Mouse (Mus musculus): ENCODE measurements around the gene Tmcc1. TPM values are rescaled to one million over a fixed set of nuclear protein-coding genes. Genes with fewer than 3 reads are reported as not detected.

Tmcc1 gene
- polyA plus RNA-seq, 1 experiment from 2014 or later: 19.4 TPM

GRCm38 (mm10) chr6:115989607-115990006, 203.7 kb downstream of the Tmcc1 start:
- 0 out of 2 replicates have a peak overlapping the region, but pooled peaks have one; percentile 9 for H3K4me3 ChIP-seq
- 73% methylated on average over 4 of the region's 4 CpGs for WGBS
- peaks cover 42% of the 10 kb centered on the region for H3K27me3 ChIP-seq
- H3K36me3 ChIP-seq: no peaks in the 10 kb centered on the region
- ATAC-seq (ENCODE audit: insufficient number of reproducible peaks, insufficient read depth, low FRiP score, low TSS enrichment, low read depth): no peak
- H3K4me2 ChIP-seq: peak overlapping the region; percentile 36
- H3K4me1 ChIP-seq: peaks cover 65% of the 10 kb centered on the region
- H3K27ac ChIP-seq: no peak overlapping the region
- H3K9me3 ChIP-seq: no peaks in the 10 kb centered on the region
- 0 out of 2 replicates have a peak overlapping the region, but pooled peaks have one; percentile 40 for H3K9ac ChIP-seq

- Histone ChIP-seq H3K27me3 (peaks cover 37% of the 10 kb centered on the region), H3K9me3 (no peaks in the 10 kb centered on the region), H3K27ac (no peak overlapping the region), H3K9ac (0 out of 2 replicates have a peak overlapping the region, but pooled peaks have one; percentile 40), H3K36me3 (no peaks in the 10 kb centered on the region), H3K4me3 (0 out of 2 replicates have a peak overlapping the region, but pooled peaks have one; percentile 3), H3K4me1 (peaks cover 65% of the 10 kb centered on the region), H3K4me2 (peak overlapping the region; percentile 36)
- no peak for ATAC-seq (ENCODE audit: insufficient number of reproducible peaks, insufficient read depth, low FRiP score, low TSS enrichment, low read depth)
- 65% methylated on average over 5 of the region's 5 CpGs for WGBS
These were observed 204.3 kb downstream of the Tmcc1 start for GRCm38 (mm10) chr6:115989032-115989431.

- ATAC-seq (ENCODE audit: insufficient number of reproducible peaks, insufficient read depth, low FRiP score, low TSS enrichment, low read depth): no peak
- peaks cover 65% of the 10 kb centered on the region for H3K4me1 ChIP-seq
- H3K27me3 ChIP-seq: peaks cover 18% of the 10 kb centered on the region
- no peaks in the 10 kb centered on the region for H3K36me3 ChIP-seq
- 0 out of 2 replicates have a peak overlapping the region, but pooled peaks have one; percentile 55 for H3K27ac ChIP-seq
- H3K9me3 ChIP-seq: no peaks in the 10 kb centered on the region
- WGBS: 71% methylated on average over 9 of the region's 9 CpGs
- peak overlapping the region; percentile 49 for H3K9ac ChIP-seq
- H3K4me3 ChIP-seq: 0 out of 2 replicates have a peak overlapping the region, but pooled peaks have one; percentile 1
- H3K4me2 ChIP-seq: peak overlapping the region; percentile 41
These were observed 206.1 kb downstream of the Tmcc1 start for GRCm38 (mm10) chr6:115987096-115987747.

DNA sequence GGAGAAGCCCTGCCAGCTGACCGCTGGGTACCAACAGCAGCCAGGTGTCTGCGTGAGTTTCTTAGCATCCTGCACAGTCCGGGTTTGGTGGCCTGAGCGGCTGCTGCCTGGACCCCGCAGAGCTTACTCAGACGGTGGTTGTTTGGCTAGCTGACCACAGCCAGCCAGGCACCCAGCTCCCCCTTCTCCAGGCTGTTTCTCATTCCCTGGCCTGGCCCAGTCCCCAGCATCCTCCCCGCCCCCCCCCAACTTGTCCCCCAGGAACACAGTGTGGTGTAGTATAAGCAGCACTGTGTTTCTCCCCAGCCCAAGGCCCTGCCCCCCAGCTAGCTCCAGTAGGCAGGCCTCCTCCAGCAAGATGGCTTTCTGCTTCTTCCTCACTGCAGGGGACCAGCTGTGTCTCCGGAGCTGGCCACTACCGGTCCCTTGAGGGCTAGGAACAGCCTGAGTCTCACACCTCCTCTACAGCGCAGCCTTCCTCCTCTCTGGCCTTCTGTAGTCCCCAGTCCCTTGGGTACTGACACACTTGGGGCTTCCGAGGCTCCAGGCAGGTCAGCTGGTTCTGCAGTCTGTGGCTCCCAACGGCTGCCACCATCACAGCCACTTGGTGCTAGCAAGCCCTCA, 206.7 kb downstream of the Tmcc1 start:
- Histone ChIP-seq H3K27me3 (peaks cover 12% of the 10 kb centered on the region), H3K9ac (peak overlapping the region; percentile 49), H3K4me1 (peaks cover 62% of the 10 kb centered on the region), H3K9me3 (no peaks in the 10 kb centered on the region), H3K36me3 (no peaks in the 10 kb centered on the region), H3K4me3 (0 out of 2 replicates have a peak overlapping the region, but pooled peaks have one; percentile 1), H3K27ac (peak overlapping the region; percentile 62; the same call in 1 of the 2 replicates), H3K4me2 (peak overlapping the region; percentile 41)
- 51% methylated on average over 12 of the region's 12 CpGs for WGBS
- no peak; the same call in 1 of the 2 replicates for ATAC-seq (ENCODE audit: insufficient number of reproducible peaks, insufficient read depth, low FRiP score, low TSS enrichment, low read depth)

DNA sequence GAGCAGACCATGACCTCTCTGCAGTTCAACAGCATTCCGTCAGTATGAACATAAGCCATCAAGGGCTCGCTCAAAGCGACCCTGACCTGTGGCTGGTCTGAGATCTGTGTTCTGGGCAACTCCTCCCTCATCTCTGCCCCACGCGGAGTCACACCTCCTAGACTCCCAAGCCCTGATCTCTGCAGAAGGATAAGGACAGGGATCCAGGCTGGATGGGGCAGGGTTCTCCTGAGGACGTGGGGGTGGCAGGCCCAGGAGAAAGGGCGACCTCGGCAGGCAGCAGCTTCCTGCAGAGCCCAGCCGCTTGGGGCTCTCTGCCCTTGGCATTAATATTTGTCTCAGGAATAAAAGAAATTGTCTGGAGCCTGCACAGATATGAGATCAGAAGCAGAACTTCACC, 207.7 kb downstream of the Tmcc1 start:
- 56% methylated on average over 9 of the region's 9 CpGs for WGBS
- Histone ChIP-seq H3K27ac (peak overlapping the region; percentile 62), H3K4me1 (peaks cover 54% of the 10 kb centered on the region), H3K27me3 (peaks cover 2% of the 10 kb centered on the region; the same call in 1 of the 2 replicates), H3K4me2 (peak overlapping the region; percentile 41), H3K4me3 (no peak overlapping the region), H3K36me3 (no peaks in the 10 kb centered on the region), H3K9me3 (no peaks in the 10 kb centered on the region), H3K9ac (0 out of 2 replicates have a peak overlapping the region, but pooled peaks have one; percentile 49)
- ATAC-seq (ENCODE audit: insufficient number of reproducible peaks, insufficient read depth, low FRiP score, low TSS enrichment, low read depth): no peak

DNA sequence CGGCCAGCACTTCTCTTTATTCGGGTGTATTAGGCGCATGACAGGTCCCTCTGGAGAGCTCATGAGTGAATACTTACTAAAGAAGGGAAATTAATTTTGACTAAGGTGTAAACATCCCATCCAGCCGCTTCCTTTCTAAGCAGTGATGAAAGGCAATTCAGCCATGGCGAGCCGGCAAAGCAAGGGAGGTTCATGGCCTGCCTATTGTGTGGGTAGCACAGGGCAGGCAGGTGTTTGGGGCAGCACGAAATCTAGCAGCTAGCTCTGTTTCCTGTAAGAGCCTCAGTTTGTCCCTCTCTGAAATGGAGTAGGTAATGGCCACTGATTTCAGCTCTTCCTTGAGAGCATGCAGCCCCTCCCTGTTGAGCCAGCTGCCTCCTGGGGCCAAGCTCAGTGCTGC, 208.7 kb downstream of the Tmcc1 start:
- no peak for ATAC-seq (ENCODE audit: insufficient number of reproducible peaks, insufficient read depth, low FRiP score, low TSS enrichment, low read depth)
- H3K4me3 ChIP-seq: no peak overlapping the region
- WGBS: 78% methylated on average over 7 of the region's 7 CpGs
- H3K36me3 ChIP-seq: no peaks in the 10 kb centered on the region
- no peaks in the 10 kb centered on the region for H3K9me3 ChIP-seq
- H3K4me2 ChIP-seq: peak overlapping the region; percentile 41; the same call in 1 of the 2 replicates
- no peaks in the 10 kb centered on the region for H3K27me3 ChIP-seq
- no peak overlapping the region; the same call in 1 of the 2 replicates for H3K27ac ChIP-seq
- H3K9ac ChIP-seq: no peak overlapping the region
- H3K4me1 ChIP-seq: peaks cover 54% of the 10 kb centered on the region

DNA sequence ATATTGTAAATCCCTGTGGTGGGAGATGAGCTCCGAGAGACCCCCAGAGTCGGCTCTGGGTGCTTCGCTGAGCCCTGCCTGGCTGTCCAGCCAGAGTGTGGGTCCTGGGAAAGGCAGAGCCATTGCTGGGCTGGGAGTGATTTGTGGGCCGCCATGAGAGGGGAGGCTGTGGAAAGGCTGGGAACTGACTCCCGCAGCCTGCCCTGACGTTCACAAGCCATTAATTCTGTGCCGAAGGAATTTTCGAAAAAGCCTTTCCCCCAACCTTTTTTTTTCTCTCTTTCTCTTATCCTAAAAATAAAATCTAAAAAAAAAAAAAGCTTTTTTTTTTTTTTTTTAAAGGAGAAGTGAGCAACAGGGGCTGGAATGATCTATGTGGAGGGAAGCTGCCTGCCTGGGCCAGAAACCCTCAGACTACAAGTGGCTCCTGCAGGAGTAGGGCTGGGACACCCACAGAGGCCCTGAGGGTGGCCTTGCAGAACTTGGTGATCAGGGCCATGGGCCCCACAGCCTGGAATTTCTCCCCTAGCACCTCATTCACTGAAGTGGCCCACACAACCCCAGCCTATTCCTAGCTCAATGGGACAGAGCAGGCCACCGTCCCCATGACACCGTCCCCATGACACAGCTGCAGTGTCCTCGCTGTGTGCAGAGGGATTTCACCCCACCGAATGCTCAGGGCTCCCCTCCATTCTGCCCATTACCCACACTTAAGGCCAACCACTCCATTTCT, 209.8 kb downstream of the Tmcc1 start:
- Histone ChIP-seq H3K4me2 (peak overlapping the region; percentile 22; the same call in 1 of the 2 replicates), H3K27ac (peak overlapping the region; percentile 81), H3K36me3 (no peaks in the 10 kb centered on the region), H3K4me1 (peaks cover 54% of the 10 kb centered on the region), H3K27me3 (no peaks in the 10 kb centered on the region), H3K9ac (no peak overlapping the region), H3K9me3 (no peaks in the 10 kb centered on the region), H3K4me3 (no peak overlapping the region)
- no peak for ATAC-seq (ENCODE audit: insufficient number of reproducible peaks, insufficient read depth, low FRiP score, low TSS enrichment, low read depth)
- WGBS: 50% methylated on average over 12 of the region's 12 CpGs

GRCm38 (mm10) chr6:115982889-115983288, 210.4 kb downstream of the Tmcc1 start:
- 57% methylated on average over 7 of the region's 7 CpGs for WGBS
- Histone ChIP-seq H3K9me3 (no peaks in the 10 kb centered on the region), H3K27me3 (no peaks in the 10 kb centered on the region), H3K9ac (no peak overlapping the region), H3K4me2 (0 out of 2 replicates have a peak overlapping the region, but pooled peaks have one; percentile 22), H3K4me1 (peaks cover 54% of the 10 kb centered on the region), H3K36me3 (peaks cover 5% of the 10 kb centered on the region; the same call in 1 of the 2 replicates), H3K4me3 (no peak overlapping the region), H3K27ac (peak overlapping the region; percentile 81)
- no peak for ATAC-seq (ENCODE audit: insufficient number of reproducible peaks, insufficient read depth, low FRiP score, low TSS enrichment, low read depth)

GRCm38 (mm10) chr6:115978596-115978995, 214.7 kb downstream of the Tmcc1 start:
- no peaks in the 10 kb centered on the region for H3K9me3 ChIP-seq
- H3K27me3 ChIP-seq: no peaks in the 10 kb centered on the region; the same call in 1 of the 2 replicates
- WGBS: 67% methylated on average over 8 of the region's 8 CpGs
- no peak overlapping the region for H3K4me3 ChIP-seq
- no peak overlapping the region for H3K9ac ChIP-seq
- H3K36me3 ChIP-seq: peaks cover 33% of the 10 kb centered on the region
- no peak for ATAC-seq (ENCODE audit: insufficient number of reproducible peaks, insufficient read depth, low FRiP score, low TSS enrichment, low read depth)
- no peak overlapping the region for H3K4me2 ChIP-seq
- H3K27ac ChIP-seq: no peak overlapping the region
- H3K4me1 ChIP-seq: peaks cover 37% of the 10 kb centered on the region

- H3K9ac ChIP-seq: no peak overlapping the region
- WGBS: 90% methylated on average over 15 of the region's 15 CpGs
These were observed 215.5 kb downstream of the Tmcc1 start for GRCm38 (mm10) chr6:115977810-115978209.

DNA sequence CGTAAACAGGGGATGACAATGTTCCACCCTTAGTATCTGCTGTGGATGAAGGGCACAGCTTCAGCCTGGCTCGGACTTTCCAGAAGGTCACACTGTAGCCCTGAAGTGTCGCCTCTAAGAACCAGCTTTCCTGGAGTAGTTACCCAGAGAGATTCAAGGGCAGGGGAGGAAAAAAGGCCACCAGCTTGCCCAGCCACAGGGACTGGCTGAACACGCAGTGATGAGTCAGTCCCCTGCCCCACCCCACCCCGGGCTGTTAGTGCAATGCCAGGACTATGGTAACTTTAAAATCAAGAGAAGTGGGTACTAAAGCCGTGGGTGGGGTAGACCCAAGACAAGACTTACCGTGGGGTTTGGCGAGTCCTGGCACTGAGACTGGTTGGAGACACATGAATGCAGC, 217.7 kb downstream of the Tmcc1 start:
- H3K4me2 ChIP-seq: no peak overlapping the region
- H3K27me3 ChIP-seq: no peaks in the 10 kb centered on the region; the same call in 1 of the 2 replicates
- peaks cover 33% of the 10 kb centered on the region for H3K36me3 ChIP-seq
- no peak overlapping the region for H3K9ac ChIP-seq
- no peak overlapping the region for H3K27ac ChIP-seq
- 87% methylated on average over 8 of the region's 8 CpGs for WGBS
- peaks cover 49% of the 10 kb centered on the region for H3K4me1 ChIP-seq
- H3K4me3 ChIP-seq: no peak overlapping the region
- no peaks in the 10 kb centered on the region for H3K9me3 ChIP-seq
- no peak for ATAC-seq (ENCODE audit: insufficient number of reproducible peaks, insufficient read depth, low FRiP score, low TSS enrichment, low read depth)

More at GRCm38 (mm10) chr6:115977810-115978209, 215.5 kb downstream of the Tmcc1 start:
- ATAC-seq (ENCODE audit: insufficient number of reproducible peaks, insufficient read depth, low FRiP score, low TSS enrichment, low read depth): no peak
- Histone ChIP-seq H3K27ac (no peak overlapping the region), H3K4me2 (no peak overlapping the region), H3K9me3 (no peaks in the 10 kb centered on the region), H3K4me1 (peaks cover 36% of the 10 kb centered on the region), H3K27me3 (no peaks in the 10 kb centered on the region; the same call in 1 of the 2 replicates), H3K4me3 (no peak overlapping the region), H3K36me3 (peaks cover 33% of the 10 kb centered on the region)

Measured in embryonic facial prominence, embryonic 13.5 days (tissue).